Mouse (Mus musculus) embryonic facial prominence, embryonic 12.5 days (tissue): ENCODE results near the gene Fmo6. TPM values are rescaled to one million over a fixed set of nuclear protein-coding genes. Genes with fewer than 3 reads are reported as not detected.
A peak's percentile ranks its signal among the peaks of the same experiment; 100 is the strongest.

Experiments used
- ATAC-seq: fragments of 200-750 bp; cut with Nextera tagmentation; 2 replicates; pipeline ENCODE4 v1.8.0; 2017; ENCODE audit not compliant: insufficient number of reproducible peaks, insufficient read depth, low FRiP score, low TSS enrichment
- H3K27ac ChIP-seq: fragments of 300-500 bp; sonication (generic); 2 replicates; pipeline ENCODE4 v1.5.1; 2016; ENCODE audit warnings: mild to moderate bottlenecking
- H3K27me3 ChIP-seq: fragments of 300-500 bp; sonication (generic); 2 replicates; pipeline ENCODE4 v1.6.1; 2016; ENCODE audit warnings: mild to moderate bottlenecking, moderate library complexity
- H3K36me3 ChIP-seq: fragments of 300-500 bp; sonication (generic); 2 replicates; pipeline ENCODE4 v1.6.1; 2016; ENCODE audit warnings: mild to moderate bottlenecking
- H3K4me1 ChIP-seq: fragments of 300-500 bp; sonication (generic); 2 replicates; pipeline ENCODE4 v1.6.1; 2016
- H3K4me2 ChIP-seq: fragments of 300-500 bp; sonication (generic); replicated peaks from 2 replicates; pipeline ENCODE4 v1.6.1; 2016; ENCODE audit warnings: mild to moderate bottlenecking, moderate library complexity
- H3K4me3 ChIP-seq: fragments of 300-500 bp; sonication (generic); 2 replicates; pipeline ENCODE4 v1.5.1; 2016; ENCODE audit warnings: mild to moderate bottlenecking
- H3K9ac ChIP-seq: fragments of 300-500 bp; sonication (generic); 2 replicates; pipeline ENCODE4 v1.6.1; 2016; ENCODE audit warnings: mild to moderate bottlenecking, moderate library complexity
- H3K9me3 ChIP-seq: fragments of 300-500 bp; sonication (generic); 2 replicates; pipeline ENCODE4 v1.6.1; 2016; ENCODE audit warnings: mild to moderate bottlenecking, moderate library complexity
- WGBS: fragments of 180-500 bp; shearing (Covaris S2); methylation state at CpG from one replicate; pipeline ENCODE4 v1.1.7; 2016; 5-methylcytosine and 5-hydroxymethylcytosine counted together
- polyA plus RNA-seq: library from polyadenylated mRNA; unstranded; fragments of >200 nt; fragmentation: Nextera tagmentation; extraction: Ambion mirVana; gene quantifications from 2 replicates; pipeline ENCODE4 v1.2.1, GENCODE M21; 2016

Gene Fmo6
- polyA plus RNA-seq, 1 experiment from 2014 or later = 0.15 TPM

DNA sequence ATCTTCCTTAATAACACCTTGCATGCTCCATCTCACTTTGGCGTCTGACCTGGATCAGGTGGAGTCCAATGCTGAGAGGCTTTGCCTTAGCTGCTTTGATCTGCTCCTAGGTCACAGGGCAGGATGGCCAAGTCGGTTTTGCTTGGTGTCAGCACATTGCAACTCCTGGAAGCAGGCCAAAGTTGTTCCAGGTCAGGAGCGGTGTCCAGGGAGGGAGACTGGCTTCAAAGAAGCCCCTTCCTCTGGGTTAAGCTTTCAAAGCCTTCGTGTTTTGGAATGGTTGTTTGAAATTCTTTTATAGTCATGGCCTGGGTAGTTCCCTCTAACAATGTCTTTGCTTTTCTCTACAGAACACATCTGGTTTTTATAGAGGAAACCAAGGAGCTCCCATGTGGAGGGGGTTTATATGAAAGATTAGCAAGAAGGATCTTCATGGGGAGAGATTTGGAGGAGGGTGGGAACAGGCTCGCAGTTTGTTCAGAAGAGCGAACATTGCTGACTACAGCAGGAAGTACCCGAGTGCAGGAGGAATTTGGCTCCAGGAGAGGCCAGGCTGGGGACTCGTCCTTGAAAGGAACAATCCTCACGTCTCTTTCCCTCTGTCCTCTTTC lies 65.5 kb downstream of the Fmo6 start:
- H3K4me1 ChIP-seq = peaks cover 19% of the 10 kb centered on the region
- peak; percentile 86 for ATAC-seq
- peak overlapping the region; percentile 16; the same call in 1 of the 2 replicates for H3K4me2 ChIP-seq
- 18% methylated on average over 9 of the region's 9 CpGs for WGBS
- peak overlapping the region; percentile 83 for H3K27ac ChIP-seq
- H3K27me3 ChIP-seq = no peaks in the 10 kb centered on the region
- no peak overlapping the region for H3K4me3 ChIP-seq
- H3K9ac ChIP-seq = no peak overlapping the region
- no peaks in the 10 kb centered on the region for H3K36me3 ChIP-seq
- 0 out of 2 replicates have a peak, but pooled peaks cover 4% of the 10 kb centered on the region for H3K9me3 ChIP-seq

DNA sequence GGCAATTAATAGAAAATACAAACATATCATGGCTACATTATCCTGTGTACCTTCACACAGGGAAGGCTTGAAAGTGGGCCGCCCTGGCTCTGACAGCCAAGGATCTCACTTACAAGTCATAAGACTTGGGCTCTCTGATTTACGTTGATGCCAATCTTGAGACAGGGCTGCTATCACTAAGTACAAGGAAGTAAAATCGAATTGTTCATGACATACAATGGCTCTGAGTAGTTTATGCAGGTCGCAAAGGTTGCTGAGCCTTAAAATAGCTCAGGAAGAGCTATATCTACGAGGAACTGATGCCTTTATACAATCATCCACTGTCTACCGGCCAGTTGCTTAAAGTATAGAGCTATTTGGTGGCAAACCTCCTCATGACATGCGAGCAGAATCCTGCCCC lies 66.3 kb downstream of the Fmo6 start:
- H3K9me3 ChIP-seq = 0 out of 2 replicates have a peak, but pooled peaks cover 4% of the 10 kb centered on the region
- H3K27ac ChIP-seq = peak overlapping the region; percentile 83; the same call in 1 of the 2 replicates
- WGBS = 68% methylated on average over 7 of the region's 7 CpGs

DNA sequence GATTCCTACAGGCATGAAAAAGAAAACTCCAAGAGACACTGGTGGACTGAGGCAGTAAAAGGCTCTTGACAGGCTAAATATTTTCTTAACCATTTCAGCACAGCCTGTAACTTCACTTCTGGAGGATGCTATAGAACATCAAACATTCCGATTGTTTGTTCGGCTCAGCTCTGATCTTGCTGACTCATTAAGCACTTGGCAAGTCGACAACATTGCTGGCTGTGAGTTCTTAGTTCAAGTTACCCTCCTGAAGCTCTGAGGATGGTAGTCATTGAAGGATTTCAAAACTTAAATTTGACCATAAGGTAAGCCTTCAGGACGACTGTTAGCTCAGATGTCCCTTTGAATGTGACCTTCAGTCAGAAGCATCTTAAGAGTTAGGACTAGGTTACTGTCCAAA lies 69.9 kb downstream of the Fmo6 start:
- Histone ChIP-seq H3K4me3 (no peak overlapping the region), H3K9me3 (0 out of 2 replicates have a peak, but pooled peaks cover 4% of the 10 kb centered on the region), H3K4me1 (peaks cover 16% of the 10 kb centered on the region; the same call in 1 of the 2 replicates), H3K36me3 (no peaks in the 10 kb centered on the region), H3K27me3 (no peaks in the 10 kb centered on the region), H3K27ac (no peak overlapping the region), H3K4me2 (no peak overlapping the region), H3K9ac (no peak overlapping the region)
- ATAC-seq = no peak
- WGBS = 81% methylated on average over 4 of the region's 4 CpGs

More for the DNA sequence above, 66.3 kb downstream of the Fmo6 start:
- Histone ChIP-seq H3K4me1 (peaks cover 22% of the 10 kb centered on the region), H3K36me3 (no peaks in the 10 kb centered on the region), H3K27me3 (no peaks in the 10 kb centered on the region), H3K4me3 (no peak overlapping the region), H3K4me2 (no peak overlapping the region), H3K9ac (no peak overlapping the region)
- ATAC-seq = no peak

Other genes starting within 250 kb of the Fmo6 start
- gene Prrc2c, start 197.0 kb downstream of the Fmo6 start, polyA plus RNA-seq = 172 and 179 TPM in 2 replicates
- 0.19 and 0.36 TPM in 2 replicates for gene Fmo4, start 123.5 kb downstream of the Fmo6 start, polyA plus RNA-seq
- gene Fmo1, start 70.9 kb downstream of the Fmo6 start, polyA plus RNA-seq = 14.8 and 15.3 TPM in 2 replicates
- 0.22 and 0.59 TPM in 2 replicates for gene Fmo2, start 38.8 kb downstream of the Fmo6 start, polyA plus RNA-seq
- not detected in 2 replicates for gene Fmo3, start 47.0 kb upstream of the Fmo6 start, polyA plus RNA-seq
- gene Mroh9, start 148.2 kb upstream of the Fmo6 start, polyA plus RNA-seq = not detected in 2 replicates